Mouse (Mus musculus) inflammation-experienced regulatory T-cells, adult 6 months (primary cell): ENCODE data around the gene Dpysl5. TPM values are rescaled to one million over a fixed set of nuclear protein-coding genes. Genes with fewer than 3 reads are reported as not detected.

Experiments used
- ATAC-seq: one replicate; pipeline ENCODE4 v1.8.0; 2017
- polyA plus RNA-seq, 3 experiments: library from polyadenylated mRNA; unstranded; fragments of 100-300 nt; shearing (Covaris generic); gene quantifications; one replicate each; pipeline ENCODE4 v1.2.1; 2017

The Dpysl5 gene
- polyA plus RNA-seq, 3 experiments from 2014 or later: 0.13 to 1.5 TPM; not detected in 1

- no peak for ATAC-seq
Observed at GRCm38 (mm10) chr5:30765596-30766370, 54.4 kb downstream of the Dpysl5 start.

- ATAC-seq: no peak
Observed at GRCm38 (mm10) chr5:30768082-30768481, 56.7 kb downstream of the Dpysl5 start.

- ATAC-seq: no peak
Observed at GRCm38 (mm10) chr5:30768598-30768997, 57.2 kb downstream of the Dpysl5 start.

- no peak for ATAC-seq
Observed at GRCm38 (mm10) chr5:30769075-30769474, 57.7 kb downstream of the Dpysl5 start.

- no peak for ATAC-seq
Observed at GRCm38 (mm10) chr5:30774601-30775371, 63.4 kb downstream of the Dpysl5 start.

GRCm38 (mm10) chr5:30780699-30781098 is 69.3 kb downstream of the Dpysl5 start:
- ATAC-seq: no peak

GRCm38 (mm10) chr5:30781147-30781546 is 69.8 kb downstream of the Dpysl5 start:
- no peak for ATAC-seq

GRCm38 (mm10) chr5:30787381-30787780 is 76.0 kb downstream of the Dpysl5 start:
- no peak for ATAC-seq

- no peak for ATAC-seq
Observed at GRCm38 (mm10) chr5:30790047-30790446, 78.7 kb downstream of the Dpysl5 start.

GRCm38 (mm10) chr5:30796125-30796524 is 84.8 kb downstream of the Dpysl5 start:
- ATAC-seq: no peak

GRCm38 (mm10) chr5:30797482-30797881 is 86.1 kb downstream of the Dpysl5 start:
- no peak for ATAC-seq

GRCm38 (mm10) chr5:30797982-30798381 is 86.6 kb downstream of the Dpysl5 start:
- no peak for ATAC-seq

GRCm38 (mm10) chr5:30798965-30799364 is 87.6 kb downstream of the Dpysl5 start:
- ATAC-seq: no peak

- ATAC-seq: no peak
Observed at GRCm38 (mm10) chr5:30802724-30803467, 91.5 kb downstream of the Dpysl5 start.

GRCm38 (mm10) chr5:30806106-30806505 is 94.7 kb downstream of the Dpysl5 start:
- ATAC-seq: peak; percentile 69

GRCm38 (mm10) chr5:30814424-30815119 is 103.2 kb downstream of the Dpysl5 start, which contains the start of gene Mapre3:
Mapre3 (plus strand) TSS chr5:30814641.
- peak; percentile 87 for ATAC-seq

- ATAC-seq: no peak
Observed at GRCm38 (mm10) chr5:30815120-30815465, 103.7 kb downstream of the Dpysl5 start.

- no peak for ATAC-seq
Observed at GRCm38 (mm10) chr5:30816261-30816791, 105.0 kb downstream of the Dpysl5 start.

- ATAC-seq: no peak
Observed at GRCm38 (mm10) chr5:30818758-30819309, 107.5 kb downstream of the Dpysl5 start.

- ATAC-seq: no peak
Observed at GRCm38 (mm10) chr5:30822689-30823088, 111.3 kb downstream of the Dpysl5 start.

- no peak for ATAC-seq
Observed at GRCm38 (mm10) chr5:30823091-30823490, 111.7 kb downstream of the Dpysl5 start.
